Mouse (Mus musculus): ENCODE data around the gene Mug2. TPM values are rescaled to one million over a fixed set of nuclear protein-coding genes. Genes with fewer than 3 reads are reported as not detected.
"Not testable (repeated sequence)": the region's sequence is repeated elsewhere in the genome, so short reads cannot be mapped to it uniquely, and the experiment has no call there.

Mug2 gene
- not detected for total RNA-seq (2021)
- long read RNA-seq, experiment 1: 0 reads
- long read RNA-seq, experiment 2: 0 reads

DNA sequence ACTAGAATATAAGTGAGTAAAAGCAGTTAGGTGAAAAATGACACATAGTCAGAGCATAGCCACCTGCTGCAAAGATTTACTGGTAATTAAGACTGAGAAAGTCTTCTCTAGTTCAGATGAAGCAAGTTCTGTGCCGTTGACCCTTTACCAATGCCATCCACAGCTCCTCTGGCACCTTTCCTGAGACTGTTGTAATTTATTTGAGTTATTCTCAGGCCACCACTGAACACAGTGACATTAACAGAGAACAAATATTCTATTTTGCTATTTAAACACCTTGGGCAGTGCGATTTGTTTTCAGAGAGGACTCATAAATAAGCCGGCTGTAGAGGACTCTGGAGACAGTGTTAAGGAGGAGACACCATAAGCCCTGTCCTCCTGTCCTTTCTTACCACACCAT is at the start of gene Mug2:
TSS of gene Mug2 (plus strand) at position 301 of the 400 bp plus-strand sequence.
- not testable (repeated sequence) for DNase-seq (ENCODE audit: low spot score in 2 of 2)

DNA sequence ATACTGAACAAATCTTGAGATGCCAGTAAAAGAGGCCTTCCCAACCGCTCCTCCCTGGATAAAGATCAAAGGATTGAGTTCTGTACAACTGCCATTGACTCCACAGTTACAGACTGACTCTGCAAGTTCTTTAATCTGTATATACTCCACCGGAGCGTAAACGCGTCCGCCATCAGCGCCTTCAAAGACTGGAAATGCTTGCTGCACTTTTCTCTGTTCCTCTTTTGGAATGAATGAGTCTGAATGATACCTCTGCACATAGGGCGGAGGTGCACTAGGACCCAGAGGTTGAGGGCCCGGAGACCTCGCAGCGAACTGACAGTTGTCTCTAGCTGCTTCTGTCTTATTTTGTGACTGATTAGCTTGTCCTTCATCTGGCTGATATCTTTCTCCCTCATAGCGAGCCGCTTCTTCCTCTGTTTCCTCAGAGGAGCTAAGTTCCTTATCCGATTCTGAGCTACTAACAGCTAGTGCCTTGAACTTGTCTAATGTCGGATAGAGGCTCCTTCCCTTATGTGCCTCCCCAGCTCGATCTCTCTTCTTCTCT is 48.7 kb upstream of the Mug2 start:
- not testable (repeated sequence) for DNase-seq (ENCODE audit: low spot score in 2 of 2)

DNA sequence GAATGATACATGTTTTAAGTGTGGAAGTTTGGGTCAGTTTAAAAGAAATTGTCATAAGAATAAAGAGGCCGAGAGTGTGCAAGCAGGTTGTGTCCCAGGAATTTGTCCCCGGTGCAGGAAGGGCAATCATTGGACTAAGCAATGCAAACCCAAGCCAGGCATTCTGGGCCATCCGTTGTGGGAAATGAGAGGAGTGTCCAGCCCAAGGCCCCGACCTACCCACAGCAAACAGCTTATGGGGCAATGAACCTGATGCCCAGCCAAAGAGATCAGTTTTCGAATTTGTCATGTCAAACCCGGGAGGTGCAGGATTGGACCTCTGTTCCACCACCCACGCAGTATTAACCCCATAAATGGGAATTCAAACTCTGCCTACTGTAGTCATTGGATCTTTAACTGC is 30.9 kb upstream of the Mug2 start:
- no peak for DNase-seq (ENCODE audit: low spot score in 2 of 2)

DNA sequence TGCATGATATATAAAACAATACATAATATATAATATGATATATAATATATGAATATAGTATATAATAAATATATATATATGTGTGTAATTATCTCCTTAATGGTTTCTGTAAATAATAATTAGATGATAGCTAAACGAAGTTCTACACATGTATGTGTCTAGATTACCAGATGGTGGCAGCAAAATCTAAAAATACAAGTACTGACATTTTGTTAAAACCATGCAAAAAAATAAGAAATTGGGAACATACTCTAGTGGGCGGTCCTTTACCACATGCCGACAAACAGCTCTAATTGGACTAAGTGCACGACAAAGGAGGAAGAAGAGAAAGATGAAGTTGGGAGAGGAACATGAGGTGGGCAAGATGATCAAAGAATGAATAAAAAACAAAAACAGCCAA is 94.3 kb downstream of the Mug2 start:
- no peak for DNase-seq (ENCODE audit: low spot score in 2 of 2)

DNA sequence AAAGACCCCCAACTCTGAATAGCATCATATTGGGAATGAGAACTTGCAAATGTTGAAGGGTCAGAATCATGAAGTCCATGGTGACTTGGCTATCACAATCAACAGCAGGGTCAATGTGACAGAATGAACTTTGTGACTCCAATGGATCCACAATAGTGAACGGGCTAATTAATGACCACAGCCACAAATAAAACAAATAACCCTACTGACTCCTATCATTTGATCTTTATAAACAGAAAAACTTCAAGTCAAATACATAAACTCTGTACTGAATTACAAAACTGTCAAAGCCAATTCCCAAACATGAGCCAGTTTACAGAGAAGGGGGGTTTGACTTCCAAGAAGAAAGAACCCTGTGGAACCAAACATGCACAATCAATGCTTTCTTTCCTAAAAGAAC is 95.1 kb downstream of the Mug2 start:
- DNase-seq (ENCODE audit: low spot score in 2 of 2): no peak

DNA sequence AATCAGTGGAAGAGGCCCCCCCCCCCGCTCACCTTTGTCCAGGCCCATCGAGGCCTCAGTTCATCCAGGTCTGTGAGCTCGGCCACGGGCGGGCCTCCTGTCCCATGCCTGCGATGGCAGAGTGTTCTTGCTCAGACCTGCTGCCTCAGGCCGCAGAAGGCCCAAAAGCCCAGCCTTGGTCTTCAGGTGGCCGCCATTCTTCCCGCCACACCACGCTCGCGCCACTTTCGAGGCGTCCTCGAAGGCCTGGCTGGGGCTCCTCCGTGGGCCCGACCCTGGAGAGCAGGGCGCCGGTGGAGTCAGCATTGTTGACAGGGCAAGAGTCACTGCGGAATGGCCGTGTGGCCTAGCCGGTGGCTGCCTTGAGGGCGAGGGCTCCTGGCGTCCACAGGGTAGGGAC is 110.4 kb downstream of the Mug2 start:
- no peak for DNase-seq (ENCODE audit: low spot score in 2 of 2)

DNA sequence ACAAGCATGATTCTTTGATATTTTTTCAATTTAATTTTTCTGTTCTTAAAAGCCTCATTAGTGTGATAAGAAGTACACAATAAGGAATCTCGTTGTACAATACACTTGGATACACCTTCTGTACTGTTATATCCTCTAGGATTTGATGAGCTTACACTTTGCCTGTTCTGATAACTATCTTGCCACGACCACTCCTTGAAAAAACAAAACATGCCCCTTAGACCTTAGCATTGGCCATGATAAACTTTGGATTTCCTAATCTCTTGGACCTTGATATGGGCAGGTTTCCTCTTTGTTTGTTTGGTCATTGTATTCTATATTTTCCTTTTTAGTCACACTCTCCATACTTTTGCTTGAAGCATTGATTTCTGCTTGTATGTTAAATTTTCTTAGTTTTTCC is 123.0 kb downstream of the Mug2 start:
- DNase-seq (ENCODE audit: low spot score in 2 of 2): no peak

Other genes starting within 250 kb of the Mug2 start
- not detected for gene Mug1, start 168.2 kb upstream of the Mug2 start, total RNA-seq (2021)